Mouse (Mus musculus): ENCODE data around the gene Sv2b. TPM values are rescaled to one million over a fixed set of nuclear protein-coding genes. Genes with fewer than 3 reads are reported as not detected.

Sv2b gene
- 0.29 TPM for polyA plus RNA-seq (2012; fragmentation: generic; extraction: Trizol)

DNA sequence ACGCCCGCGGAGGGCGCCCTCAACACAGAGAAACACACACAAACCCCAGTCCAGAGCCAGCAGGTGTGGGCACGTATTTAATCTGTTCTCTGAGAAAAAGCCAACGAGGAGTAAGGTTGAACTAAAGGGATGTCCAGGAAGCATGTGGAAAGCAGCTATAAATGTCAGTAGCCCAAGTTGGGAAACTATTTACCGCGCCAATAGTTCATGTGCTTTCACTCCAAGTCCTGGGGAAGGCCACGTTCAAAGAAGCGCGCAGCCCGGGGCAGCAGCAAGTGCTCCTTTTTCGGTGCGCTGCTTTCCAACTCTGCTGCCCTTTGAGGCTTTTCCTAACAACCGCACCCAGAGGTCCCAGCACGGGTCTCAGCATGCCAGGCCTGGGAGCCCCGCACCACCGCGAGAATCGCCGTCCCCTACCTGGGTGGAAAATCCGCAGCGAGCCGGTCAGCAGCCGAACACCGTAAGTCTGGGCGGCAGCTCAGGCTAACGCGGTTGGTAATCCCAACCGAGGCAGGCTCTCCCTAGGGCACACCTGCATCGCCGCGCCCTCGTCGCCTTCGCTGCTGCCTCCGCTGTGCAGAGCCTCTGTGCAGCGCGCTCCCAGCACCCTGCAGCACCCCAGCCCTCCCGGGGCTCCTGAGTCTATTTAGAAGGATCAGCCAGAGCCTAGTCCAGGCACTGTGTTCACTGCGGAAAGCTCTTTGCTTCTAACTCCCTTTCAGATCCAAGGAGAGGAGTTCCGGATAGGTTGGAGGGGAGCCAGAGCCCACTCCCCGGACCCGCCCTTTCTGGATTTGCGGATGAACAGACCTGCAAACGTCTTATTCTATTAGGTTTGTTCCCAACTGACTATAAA is at the start of gene Sv2b:
Gene Sv2b (minus strand): TSS at position 806 of the 856 bp plus-strand sequence.
- Histone ChIP-seq H3K4me2 (ENCODE audit: low read depth) (peak within 1 kb of the TSS; percentile 61), H3ac (ENCODE audit: control insufficient read depth, insufficient read length) (no peak within 1 kb of the TSS), H3K36me3 (ENCODE audit: control insufficient read depth, insufficient read depth) (no peaks in the 10 kb centered on the region), H3K79me2 (ENCODE audit: control insufficient read depth, insufficient read depth) (no peaks in the 10 kb centered on the region), H3K4me3 (no peak within 1 kb of the TSS), H3K27me3 (ENCODE audit: control insufficient read depth, insufficient read depth, insufficient read length) (peaks cover 9% of the 10 kb centered on the region)
- no peak for TF ChIP-seq SRF (IDR thresholded peaks at IDR 0.05; ENCODE audit: control insufficient read depth, insufficient read length, low read depth)
- no peak for TF ChIP-seq E2F4 (IDR thresholded peaks at IDR 0.05; ENCODE audit: insufficient read depth)
- no peak for TF ChIP-seq TCF12 (IDR thresholded peaks at IDR 0.05; ENCODE audit: insufficient read depth, poor library complexity, severe bottlenecking)

DNA sequence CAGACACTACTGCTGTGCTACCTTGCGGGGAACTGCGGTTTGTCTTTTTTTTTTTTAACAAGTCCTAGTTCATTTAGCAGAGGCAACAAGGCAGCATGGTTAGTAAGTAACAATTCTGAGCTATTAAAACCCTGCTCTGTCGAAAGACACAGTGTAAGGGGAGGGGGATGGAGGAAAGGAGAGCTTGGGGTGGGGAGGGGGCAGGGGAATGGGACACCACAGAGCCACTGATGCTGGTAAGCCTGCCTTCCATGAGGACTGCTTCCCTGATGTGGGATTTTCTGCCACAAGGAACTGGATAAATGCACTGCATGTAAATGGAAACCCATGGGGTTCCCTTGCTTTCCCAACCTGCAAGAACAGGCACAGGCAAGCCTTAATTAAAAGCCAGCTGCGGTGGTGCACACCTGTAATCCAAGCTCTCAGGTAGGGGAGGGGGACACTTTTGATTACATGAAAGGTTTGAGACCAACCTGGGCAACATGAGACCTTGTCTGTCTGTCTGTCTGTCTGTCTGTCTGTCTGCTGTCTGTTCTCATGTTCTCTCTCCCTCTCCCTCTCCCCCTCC is 49.3 kb upstream of the Sv2b start:
- Histone ChIP-seq H3K79me2 (ENCODE audit: control insufficient read depth, insufficient read depth) (no peaks in the 10 kb centered on the region), H3ac (ENCODE audit: control insufficient read depth, insufficient read length) (no peak overlapping the region), H3K4me2 (ENCODE audit: low read depth) (no peak overlapping the region), H3K36me3 (ENCODE audit: control insufficient read depth, insufficient read depth) (no peaks in the 10 kb centered on the region), H3K4me3 (no peak overlapping the region), H3K27me3 (ENCODE audit: control insufficient read depth, insufficient read depth, insufficient read length) (no peaks in the 10 kb centered on the region)
- TF ChIP-seq POLR2AphosphoS2 (IDR thresholded peaks at IDR 0.05; ENCODE audit: insufficient read length, low read depth) (no peak), MAX (IDR thresholded peaks at IDR 0.05; ENCODE audit: low read depth) (no peak), TCF12 (IDR thresholded peaks at IDR 0.05; ENCODE audit: insufficient read depth, poor library complexity, severe bottlenecking) (no peak)

DNA sequence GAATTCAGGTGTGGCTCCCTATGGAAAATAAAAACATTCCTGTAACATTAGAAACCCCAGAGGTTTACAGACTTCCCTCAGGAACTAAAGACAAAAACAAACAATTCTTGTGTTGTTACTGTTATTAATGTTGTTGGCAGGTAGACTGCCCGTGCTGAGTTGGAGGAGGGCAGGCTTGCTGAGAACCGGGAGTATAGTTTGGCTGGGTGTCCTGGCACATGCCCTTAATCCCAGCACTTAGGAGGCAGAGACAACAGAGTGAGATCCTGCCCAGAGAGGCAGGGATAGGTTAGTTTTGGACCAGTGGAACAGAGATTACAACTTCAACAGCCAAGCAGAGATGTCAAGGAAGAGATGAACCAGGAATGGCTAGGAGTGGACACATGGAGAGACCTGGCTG is 46.5 kb upstream of the Sv2b start:
- TF ChIP-seq MYOD1 (IDR thresholded peaks at IDR 0.05; ENCODE audit: control insufficient read depth in 1 of 3, insufficient read length in 2 of 3, low read depth in 2 of 3) (no peak), MYOG (IDR thresholded peaks at IDR 0.05; ENCODE audit: control insufficient read depth in 1 of 3, insufficient read depth in 1 of 3, insufficient read length in 2 of 3, low read depth in 2 of 3) (no peak), MAX (IDR thresholded peaks at IDR 0.05; ENCODE audit: low read depth) (no peak), E2F4 (IDR thresholded peaks at IDR 0.05; ENCODE audit: insufficient read depth) (no peak), TCF12 (IDR thresholded peaks at IDR 0.05; ENCODE audit: insufficient read depth, poor library complexity, severe bottlenecking) (no peak), REST (IDR thresholded peaks at IDR 0.05; ENCODE audit: insufficient read depth, insufficient read length) (no peak), POLR2AphosphoS2 (IDR thresholded peaks at IDR 0.05; ENCODE audit: insufficient read length, low read depth) (no peak), USF1 (IDR thresholded peaks at IDR 0.05; ENCODE audit: low read depth) (no peak), SRF (IDR thresholded peaks at IDR 0.05; ENCODE audit: control insufficient read depth, insufficient read length, low read depth) (no peak), CEBPB (IDR thresholded peaks at IDR 0.05; ENCODE audit: insufficient read depth, poor library complexity, severe bottlenecking) (no peak), POLR2A (IDR thresholded peaks at IDR 0.05; ENCODE audit: insufficient read length, low read depth) (no peak), TCF3 (IDR thresholded peaks at IDR 0.05; ENCODE audit: insufficient read length, low read depth) (no peak)
- no peak overlapping the region for H3K4me2 ChIP-seq (ENCODE audit: low read depth)
- H3K4me3 ChIP-seq: no peak overlapping the region
- H3ac ChIP-seq (ENCODE audit: control insufficient read depth, insufficient read length): no peak overlapping the region
- no peaks in the 10 kb centered on the region for H3K79me2 ChIP-seq (ENCODE audit: control insufficient read depth, insufficient read depth)
- H3K36me3 ChIP-seq (ENCODE audit: control insufficient read depth, insufficient read depth): no peaks in the 10 kb centered on the region
- no peaks in the 10 kb centered on the region for H3K27me3 ChIP-seq (ENCODE audit: control insufficient read depth, insufficient read depth, insufficient read length)

DNA sequence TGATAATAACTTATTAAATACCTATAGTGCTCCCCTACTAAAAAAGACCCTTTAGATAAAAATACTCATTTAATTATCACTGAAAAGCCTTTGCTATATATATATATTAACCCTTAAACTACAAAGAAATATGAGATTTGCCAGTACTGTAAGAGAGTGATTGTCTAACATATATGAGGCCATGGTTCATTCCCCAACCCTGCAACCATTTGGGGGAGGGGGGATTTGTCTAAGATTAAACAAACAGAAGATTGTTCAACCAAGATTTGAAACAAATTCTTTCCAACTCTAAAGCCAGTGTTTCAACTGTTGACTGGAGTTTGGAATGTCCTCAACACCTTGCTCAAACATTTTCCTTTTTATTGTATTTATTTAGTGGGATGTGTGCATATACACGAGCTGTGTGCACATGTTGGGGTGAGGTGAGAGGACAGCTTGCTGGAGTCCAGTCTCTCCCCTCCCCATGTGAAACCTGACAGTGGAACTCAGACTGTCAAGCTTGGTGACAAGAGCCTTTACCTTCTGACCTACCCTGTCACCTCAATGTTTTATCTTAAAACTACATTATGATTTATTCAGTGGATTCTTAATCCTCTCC is 43.8 kb upstream of the Sv2b start:
- no peaks in the 10 kb centered on the region for H3K36me3 ChIP-seq (ENCODE audit: control insufficient read depth, insufficient read depth)
- no peaks in the 10 kb centered on the region for H3K79me2 ChIP-seq (ENCODE audit: control insufficient read depth, insufficient read depth)
- H3K27me3 ChIP-seq (ENCODE audit: control insufficient read depth, insufficient read depth, insufficient read length): no peaks in the 10 kb centered on the region
- H3K4me2 ChIP-seq (ENCODE audit: low read depth): no peak overlapping the region
- H3ac ChIP-seq (ENCODE audit: control insufficient read depth, insufficient read length): no peak overlapping the region
- TF ChIP-seq POLR2A (IDR thresholded peaks at IDR 0.05; ENCODE audit: insufficient read length, low read depth) (no peak), REST (IDR thresholded peaks at IDR 0.05; ENCODE audit: insufficient read depth, insufficient read length) (no peak), MYOD1 (IDR thresholded peaks at IDR 0.05; ENCODE audit: control insufficient read depth in 1 of 3, insufficient read length in 2 of 3, low read depth in 2 of 3) (no peak), TCF12 (IDR thresholded peaks at IDR 0.05; ENCODE audit: insufficient read depth, poor library complexity, severe bottlenecking) (no peak), POLR2AphosphoS2 (IDR thresholded peaks at IDR 0.05; ENCODE audit: insufficient read length, low read depth) (no peak), USF1 (IDR thresholded peaks at IDR 0.05; ENCODE audit: low read depth) (no peak), TCF3 (IDR thresholded peaks at IDR 0.05; ENCODE audit: insufficient read length, low read depth) (no peak), MAX (IDR thresholded peaks at IDR 0.05; ENCODE audit: low read depth) (no peak), MYOG (IDR thresholded peaks at IDR 0.05; ENCODE audit: control insufficient read depth in 1 of 3, insufficient read depth in 1 of 3, insufficient read length in 2 of 3, low read depth in 2 of 3) (no peak), SRF (IDR thresholded peaks at IDR 0.05; ENCODE audit: control insufficient read depth, insufficient read length, low read depth) (no peak), CEBPB (IDR thresholded peaks at IDR 0.05; ENCODE audit: insufficient read depth, poor library complexity, severe bottlenecking) (no peak), E2F4 (IDR thresholded peaks at IDR 0.05; ENCODE audit: insufficient read depth) (no peak)
- H3K4me3 ChIP-seq: no peak overlapping the region

DNA sequence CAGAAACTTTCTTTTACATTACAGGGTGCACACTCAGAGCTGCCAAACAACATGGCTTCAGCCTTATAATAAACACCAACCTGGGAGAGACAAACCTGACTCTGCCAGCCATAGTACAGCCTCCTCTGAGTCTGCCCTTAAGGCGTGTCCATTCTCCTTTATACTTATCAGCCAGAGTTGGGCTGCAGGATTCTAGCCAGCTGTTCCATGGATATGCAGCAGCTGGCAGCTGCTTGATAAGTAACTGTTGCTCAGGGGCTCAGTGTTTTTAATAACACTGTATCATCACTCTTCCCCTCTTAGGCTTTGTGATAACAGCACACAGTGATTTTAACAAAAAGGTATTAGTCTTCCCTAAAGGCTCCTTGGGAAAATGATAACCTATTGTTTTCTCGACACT is 41.1 kb upstream of the Sv2b start:
- Histone ChIP-seq H3K4me3 (no peak overlapping the region), H3K79me2 (ENCODE audit: control insufficient read depth, insufficient read depth) (no peaks in the 10 kb centered on the region), H3K27me3 (ENCODE audit: control insufficient read depth, insufficient read depth, insufficient read length) (no peaks in the 10 kb centered on the region), H3ac (ENCODE audit: control insufficient read depth, insufficient read length) (no peak overlapping the region), H3K36me3 (ENCODE audit: control insufficient read depth, insufficient read depth) (no peaks in the 10 kb centered on the region), H3K4me2 (ENCODE audit: low read depth) (no peak overlapping the region)
- TF ChIP-seq E2F4 (IDR thresholded peaks at IDR 0.05; ENCODE audit: insufficient read depth) (no peak), MAX (IDR thresholded peaks at IDR 0.05; ENCODE audit: low read depth) (no peak), CEBPB (IDR thresholded peaks at IDR 0.05; ENCODE audit: insufficient read depth, poor library complexity, severe bottlenecking) (no peak), MYOD1 (IDR thresholded peaks at IDR 0.05; ENCODE audit: control insufficient read depth in 1 of 3, insufficient read length in 2 of 3, low read depth in 2 of 3) (peak in 1 of 3 experiments; percentile 29), REST (IDR thresholded peaks at IDR 0.05; ENCODE audit: insufficient read depth, insufficient read length) (no peak)
